Mouse (Mus musculus) forebrain, embryonic 14.5 days (tissue): ENCODE data around the gene Zdhhc24. TPM values are rescaled to one million over a fixed set of nuclear protein-coding genes. Genes with fewer than 3 reads are reported as not detected.
A peak's percentile ranks its signal among the peaks of the same experiment; 100 is the strongest.

ENCODE experiments used
- ATAC-seq: fragments of 200-750 bp; cut with Nextera tagmentation; 2 replicates; pipeline ENCODE4 v1.8.0; 2017; ENCODE audit warnings: mild to moderate bottlenecking, moderate library complexity
- DNase-seq: peaks from one replicate; pipeline ENCODE4 v3.0.0-alpha.2; 2015; ENCODE audit warnings: low spot score
- H3K27ac ChIP-seq: fragments of 300-500 bp; sonication (generic); 2 replicates; pipeline ENCODE4 v1.5.1; 2014; ENCODE audit warnings: low read depth, mild to moderate bottlenecking, control low read depth, low read length, moderate library complexity
- H3K27me3 ChIP-seq: fragments of 300-500 bp; sonication (generic); replicated peaks from 2 replicates; pipeline ENCODE4 v1.6.1; 2014; ENCODE audit warnings: low read length, control low read depth, mixed read lengths; ENCODE audit not compliant: control insufficient read depth, insufficient read depth
- H3K36me3 ChIP-seq: fragments of 300-500 bp; sonication (generic); 2 replicates; pipeline ENCODE4 v1.6.1; 2014; ENCODE audit warnings: low read length, control low read depth; ENCODE audit not compliant: control insufficient read depth, insufficient read depth
- H3K4me1 ChIP-seq: fragments of 300-500 bp; sonication (generic); 2 replicates; pipeline ENCODE4 v1.6.1; 2014; ENCODE audit warnings: antibody characterized with exemption, low read length, control low read depth; ENCODE audit not compliant: control insufficient read depth, insufficient read depth
- H3K4me2 ChIP-seq: fragments of 300-500 bp; sonication (generic); 2 replicates; pipeline ENCODE4 v1.6.1; 2014; ENCODE audit warnings: mild to moderate bottlenecking, control low read depth, low read length
- H3K4me3 ChIP-seq: fragments of 300-500 bp; sonication (generic); 2 replicates; pipeline ENCODE4 v1.5.1; 2014; ENCODE audit warnings: low read depth, low read length, control low read depth
- H3K9ac ChIP-seq: fragments of 300-500 bp; sonication (generic); 2 replicates; pipeline ENCODE4 v1.6.1; 2014; ENCODE audit warnings: mild to moderate bottlenecking, low read length, control low read depth, moderate library complexity
- H3K9me3 ChIP-seq: fragments of 300-500 bp; sonication (generic); replicated peaks from 2 replicates; pipeline ENCODE4 v1.6.1; 2016; ENCODE audit warnings: low read length, control low read depth, mixed read lengths; ENCODE audit not compliant: control insufficient read depth
- WGBS: fragments of 180-500 bp; shearing (Covaris S2); extraction: QIAGEN DNeasy Blood & Tissue Kit; methylation state at CpG from one replicate; pipeline ENCODE4 v1.1.7; 2014; 5-methylcytosine and 5-hydroxymethylcytosine counted together
- polyA plus RNA-seq: library from polyadenylated mRNA; unstranded; fragments of >200 nt; fragmentation: Nextera tagmentation; extraction: Ambion mirVana; gene quantifications from 2 replicates; pipeline ENCODE4 v1.2.1, GENCODE M21; 2014

Gene Zdhhc24
- 11.4 and 12.9 TPM in 2 replicates for polyA plus RNA-seq

DNA sequence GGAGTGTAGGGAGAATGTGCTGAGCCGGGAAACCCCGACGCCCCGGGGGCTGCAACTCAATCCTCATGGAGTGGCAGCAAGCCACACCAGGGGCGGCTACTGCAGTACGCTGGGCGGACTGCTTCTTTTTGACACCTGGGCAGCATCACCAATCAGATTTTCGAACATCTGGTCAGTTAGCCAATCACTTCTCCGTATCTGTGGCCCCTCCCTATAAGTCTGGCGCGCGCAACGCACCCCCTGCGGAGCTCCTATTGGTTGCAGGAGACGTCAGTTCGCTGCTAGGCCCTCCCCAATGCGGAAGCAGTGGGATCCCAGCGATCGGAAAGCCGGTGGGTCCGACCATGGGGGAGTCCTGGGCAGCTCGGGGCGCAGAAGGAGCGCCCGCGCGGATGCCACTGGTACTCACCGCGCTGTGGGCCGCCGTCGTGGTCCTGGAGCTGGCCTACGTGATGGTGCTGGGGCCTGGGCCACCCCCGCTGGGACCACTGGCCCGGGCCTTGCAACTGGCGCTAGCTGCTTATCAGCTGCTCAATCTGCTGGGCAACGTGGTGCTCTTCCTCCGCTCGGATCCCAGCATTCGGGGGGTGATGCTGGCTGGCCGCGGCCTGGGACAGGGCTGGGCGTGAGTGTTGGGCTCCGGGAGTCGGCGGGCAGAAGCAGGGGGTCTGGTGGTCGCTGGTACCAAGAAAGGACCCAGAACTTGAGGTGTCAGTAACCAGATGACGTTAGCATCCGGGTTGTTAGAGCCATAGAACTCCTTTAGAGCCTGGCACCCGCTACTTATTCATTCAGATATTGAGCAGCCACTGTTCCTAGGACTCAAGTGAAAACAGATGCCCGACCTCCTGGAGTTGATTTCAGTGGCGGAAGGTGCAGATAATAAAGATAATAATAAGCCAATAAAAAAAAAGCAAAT is at the start of gene Zdhhc24:
Gene Zdhhc24 (plus strand): TSS at position 264 of the 919 bp plus-strand sequence.
- H3K27ac ChIP-seq = 0 out of 2 replicates have a peak within 1 kb of the TSS, but pooled peaks have one; percentile 16
- WGBS = 2% methylated on average over 52 of the region's 52 CpGs

DNA sequence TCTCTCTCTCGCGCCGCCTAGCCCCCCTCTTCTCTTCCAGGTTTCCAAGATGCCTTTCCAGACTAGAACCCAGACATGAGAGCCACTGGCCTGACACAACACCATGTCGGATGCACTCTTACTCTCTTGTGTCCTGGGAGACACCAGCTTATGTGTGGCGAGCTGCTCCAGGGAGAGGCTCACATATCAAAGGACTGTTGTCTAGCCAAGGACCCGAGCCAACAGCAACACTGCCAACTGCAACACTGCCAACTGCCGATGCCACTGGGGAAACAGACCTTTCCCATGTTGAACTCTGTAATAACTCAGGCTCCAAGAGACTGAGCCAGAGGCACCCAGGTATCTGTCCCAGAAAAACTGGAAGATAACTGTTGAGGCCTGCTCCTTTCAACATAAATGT is 49.3 kb upstream of the Zdhhc24 start:
- 50% methylated on average over 7 of the region's 7 CpGs for WGBS
- Histone ChIP-seq H3K27ac (no peak overlapping the region), H3K9ac (no peak overlapping the region), H3K9me3 (no peaks in the 10 kb centered on the region), H3K27me3 (no peaks in the 10 kb centered on the region), H3K4me2 (no peak overlapping the region), H3K4me3 (no peak overlapping the region), H3K4me1 (no peaks in the 10 kb centered on the region), H3K36me3 (peaks cover 9% of the 10 kb centered on the region; the same call in 1 of the 2 replicates)
- ATAC-seq = no peak
- DNase-seq = peak; percentile 38

More for the DNA sequence above, at the start of gene Zdhhc24:
- H3K4me1 ChIP-seq = peaks cover 7% of the 10 kb centered on the region
- H3K4me3 ChIP-seq = peak within 1 kb of the TSS; percentile 89
- ATAC-seq = peak; percentile 99
- H3K36me3 ChIP-seq = no peaks in the 10 kb centered on the region
- H3K4me2 ChIP-seq = peak within 1 kb of the TSS; percentile 65
- no peaks in the 10 kb centered on the region for H3K9me3 ChIP-seq
- H3K9ac ChIP-seq = peak within 1 kb of the TSS; percentile 93
- no peaks in the 10 kb centered on the region for H3K27me3 ChIP-seq
- DNase-seq = peak; percentile 97

DNA sequence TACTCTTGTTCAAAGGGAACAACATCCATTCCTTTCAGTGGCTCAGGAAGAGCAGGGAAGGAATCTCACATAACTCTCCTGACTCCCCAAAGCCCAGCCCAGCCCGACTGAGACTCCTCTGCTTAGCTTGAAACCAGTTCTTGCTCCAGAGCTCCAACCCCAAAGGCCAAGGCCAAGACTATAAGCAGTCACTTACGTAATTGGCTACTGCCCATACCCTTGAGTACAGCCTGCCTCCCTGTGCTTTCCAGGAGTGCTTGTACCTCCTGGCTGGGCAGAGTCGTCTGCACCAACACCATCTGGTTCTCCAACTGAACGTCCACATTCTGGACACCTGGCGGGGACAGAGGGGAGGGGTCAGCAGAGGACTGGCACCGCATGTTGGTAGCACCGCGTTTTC is 44.5 kb upstream of the Zdhhc24 start:
- no peak overlapping the region for H3K9ac ChIP-seq
- no peak overlapping the region for H3K4me3 ChIP-seq
- no peak overlapping the region for H3K4me2 ChIP-seq
- peaks cover 4% of the 10 kb centered on the region; the same call in 1 of the 2 replicates for H3K36me3 ChIP-seq
- no peak for ATAC-seq
- no peaks in the 10 kb centered on the region for H3K9me3 ChIP-seq
- no peaks in the 10 kb centered on the region for H3K27me3 ChIP-seq
- DNase-seq = no peak
- 87% methylated on average over 8 of the region's 8 CpGs for WGBS
- H3K27ac ChIP-seq = no peak overlapping the region
- peaks cover 9% of the 10 kb centered on the region for H3K4me1 ChIP-seq

DNA sequence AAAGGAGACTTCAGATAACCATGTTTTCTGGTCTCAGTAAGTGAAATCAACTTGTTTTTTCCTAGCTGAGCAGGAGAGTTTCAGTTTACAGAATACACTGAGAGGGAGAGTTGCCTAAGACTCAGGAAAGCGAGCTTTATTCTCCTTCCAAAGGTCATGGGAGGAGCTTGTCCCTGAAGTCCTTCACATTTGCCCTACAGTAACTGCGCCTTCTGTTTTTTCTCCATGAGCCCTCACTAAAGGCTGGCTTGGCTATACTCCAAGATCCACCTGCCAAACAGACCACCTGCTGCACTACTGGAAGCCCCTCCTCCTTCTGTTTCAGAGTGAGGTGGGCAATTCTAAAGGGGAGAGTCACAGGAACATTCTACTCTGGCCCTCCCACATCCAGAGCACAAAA is 42.4 kb upstream of the Zdhhc24 start:
- 79% methylated on average over 2 of the region's 2 CpGs for WGBS
- H3K4me3 ChIP-seq = no peak overlapping the region
- peaks cover 5% of the 10 kb centered on the region; the same call in 1 of the 2 replicates for H3K27me3 ChIP-seq
- H3K36me3 ChIP-seq = peaks cover 4% of the 10 kb centered on the region; the same call in 1 of the 2 replicates
- H3K9me3 ChIP-seq = no peaks in the 10 kb centered on the region
- peaks cover 9% of the 10 kb centered on the region for H3K4me1 ChIP-seq
- no peak overlapping the region for H3K27ac ChIP-seq
- no peak overlapping the region for H3K9ac ChIP-seq
- no peak overlapping the region for H3K4me2 ChIP-seq
- ATAC-seq = no peak
- no peak for DNase-seq

DNA sequence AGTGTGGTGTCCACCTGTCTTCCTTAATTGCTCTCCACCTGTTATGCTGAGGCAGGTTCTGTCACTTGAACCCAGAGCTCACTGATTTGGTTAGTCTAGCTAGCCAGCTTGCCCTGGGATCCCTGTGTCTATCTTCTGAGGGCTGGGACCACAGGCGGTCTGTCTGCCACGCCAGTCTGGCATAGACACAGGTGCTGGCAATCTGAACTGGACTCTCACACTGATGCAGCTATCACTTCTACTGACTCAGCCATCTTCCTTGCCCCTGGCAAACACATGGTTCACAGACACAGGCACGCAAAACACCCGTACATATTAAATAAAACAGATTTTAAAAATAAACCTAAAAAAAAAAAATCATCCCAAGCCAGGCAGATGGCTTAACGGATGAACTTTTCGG is 41.4 kb upstream of the Zdhhc24 start:
- H3K9ac ChIP-seq = no peak overlapping the region
- 91% methylated on average over 6 of the region's 6 CpGs for WGBS
- no peaks in the 10 kb centered on the region for H3K9me3 ChIP-seq
- H3K27ac ChIP-seq = no peak overlapping the region
- H3K4me2 ChIP-seq = no peak overlapping the region
- peaks cover 9% of the 10 kb centered on the region for H3K4me1 ChIP-seq
- H3K4me3 ChIP-seq = no peak overlapping the region
- H3K27me3 ChIP-seq = peaks cover 10% of the 10 kb centered on the region; the same call in 1 of the 2 replicates
- DNase-seq (no peak), ATAC-seq (no peak)
- peaks cover 4% of the 10 kb centered on the region; the same call in 1 of the 2 replicates for H3K36me3 ChIP-seq

DNA sequence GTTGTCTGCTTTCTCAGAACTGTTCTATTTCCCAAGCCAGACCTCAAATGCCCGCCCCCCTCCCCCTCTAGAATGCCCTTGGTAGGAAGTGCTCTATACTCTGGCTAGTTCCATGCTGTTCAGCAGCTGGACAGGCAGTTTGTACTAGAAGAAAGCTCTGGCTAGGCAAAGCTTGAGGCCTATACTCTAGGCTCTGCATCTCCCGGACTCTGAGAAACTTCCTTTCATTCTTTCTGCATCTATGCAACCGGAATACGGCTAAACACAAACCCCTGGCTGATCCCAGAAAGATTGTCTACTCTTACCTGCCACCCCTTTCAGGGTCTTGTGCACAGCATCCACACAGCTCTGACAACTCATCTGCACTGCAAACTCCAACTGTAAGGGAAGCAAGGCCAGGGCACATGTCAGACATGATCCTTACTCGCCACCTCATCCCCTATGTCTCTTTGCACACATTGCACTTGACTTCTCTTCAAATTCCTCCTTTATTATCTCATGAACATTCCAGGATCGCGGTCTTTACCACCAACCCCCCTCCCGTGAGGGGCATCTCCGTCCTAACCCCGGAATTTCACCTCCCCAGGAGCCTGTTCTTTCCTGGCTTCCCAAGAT is 39.8 kb upstream of the Zdhhc24 start:
- peaks cover 14% of the 10 kb centered on the region; the same call in 1 of the 2 replicates for H3K27me3 ChIP-seq
- H3K4me1 ChIP-seq = peaks cover 9% of the 10 kb centered on the region
- H3K27ac ChIP-seq = no peak overlapping the region
- H3K9me3 ChIP-seq = no peaks in the 10 kb centered on the region
- no peak; the same call in 1 of the 2 replicates for ATAC-seq
- H3K4me3 ChIP-seq = peak overlapping the region; percentile 53
- WGBS = 30% methylated on average over 10 of the region's 10 CpGs
- H3K4me2 ChIP-seq = peak overlapping the region; percentile 96
- no peak for DNase-seq
- H3K9ac ChIP-seq = peak overlapping the region; percentile 72
- H3K36me3 ChIP-seq = no peaks in the 10 kb centered on the region

DNA sequence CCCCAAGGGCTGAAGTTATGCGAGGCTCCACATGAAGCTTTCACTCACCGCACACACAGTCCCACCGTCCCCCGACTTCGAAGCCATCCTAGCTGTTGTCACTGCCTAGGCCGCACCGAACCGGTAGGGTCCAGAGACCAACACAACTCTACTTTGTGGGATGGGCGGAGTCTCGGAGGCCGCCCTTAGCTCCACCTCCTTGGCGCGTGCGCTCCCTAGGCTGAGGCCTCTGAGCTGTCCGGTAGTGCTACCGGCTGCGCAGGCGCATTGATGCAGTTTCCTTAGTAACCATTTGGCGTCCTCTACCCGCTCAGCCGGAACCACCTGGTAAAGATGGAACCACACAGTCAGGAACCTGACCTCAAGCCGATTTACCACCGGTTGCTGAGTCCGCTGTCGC is 39.3 kb upstream of the Zdhhc24 start, which contains the start of the genes Ccs and Ccdc87:
Gene Ccs (minus strand): TSS at position 184 of the 400 bp plus-strand sequence.
Gene Ccdc87 (plus strand): TSS at position 218 of the 400 bp plus-strand sequence.
- Histone ChIP-seq H3K4me2 (peak within 1 kb of the TSS; percentile 96), H3K36me3 (no peaks in the 10 kb centered on the region), H3K9me3 (no peaks in the 10 kb centered on the region), H3K4me3 (peak within 1 kb of the TSS; percentile 53), H3K27ac (no peak within 1 kb of the TSS), H3K4me1 (peaks cover 9% of the 10 kb centered on the region), H3K9ac (peak within 1 kb of the TSS; percentile 72), H3K27me3 (peaks cover 14% of the 10 kb centered on the region; the same call in 1 of the 2 replicates)
- DNase-seq (peak; percentile 97), ATAC-seq (peak; percentile 99)
- WGBS = under 1% methylated on average over 25 of the region's 25 CpGs

DNA sequence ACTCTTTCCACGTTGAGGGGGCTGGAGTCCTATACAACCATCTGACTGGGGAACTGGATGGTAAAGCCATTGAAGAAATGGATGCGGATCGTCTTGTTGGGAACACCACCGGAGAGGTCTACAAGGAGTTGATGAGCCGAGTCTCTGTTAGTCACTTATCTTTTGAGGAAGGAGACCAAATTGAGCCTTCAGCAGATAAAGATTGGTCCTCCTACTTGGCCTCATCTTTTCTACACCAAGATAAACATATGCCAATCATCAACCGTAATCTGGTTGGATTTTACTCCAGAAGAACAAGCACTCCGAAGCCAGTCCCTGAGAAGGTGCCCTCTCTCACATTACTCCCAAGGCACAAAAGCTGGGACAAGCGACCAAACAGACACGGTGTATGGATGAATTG is 37.6 kb upstream of the Zdhhc24 start:
- Histone ChIP-seq H3K9me3 (no peaks in the 10 kb centered on the region), H3K27me3 (peaks cover 14% of the 10 kb centered on the region; the same call in 1 of the 2 replicates), H3K4me2 (no peak overlapping the region), H3K27ac (no peak overlapping the region), H3K36me3 (no peaks in the 10 kb centered on the region), H3K4me1 (peaks cover 9% of the 10 kb centered on the region), H3K9ac (no peak overlapping the region), H3K4me3 (no peak overlapping the region)
- DNase-seq (no peak), ATAC-seq (no peak)
- 87% methylated on average over 9 of the region's 9 CpGs for WGBS
